Mouse (Mus musculus) ovary, postnatal 36 days (tissue): Measurements from ENCODE around the gene Serinc5.
"Not testable (repeated sequence)": the region's sequence is repeated elsewhere in the genome, so short reads cannot be mapped to it uniquely, and the experiment has no call there.

Experiments
- DNase-seq: peaks from one replicate; pipeline ENCODE4 v3.0.0; 2022; ENCODE audit warnings: low spot score, mixed read lengths

Gene Serinc5

DNA sequence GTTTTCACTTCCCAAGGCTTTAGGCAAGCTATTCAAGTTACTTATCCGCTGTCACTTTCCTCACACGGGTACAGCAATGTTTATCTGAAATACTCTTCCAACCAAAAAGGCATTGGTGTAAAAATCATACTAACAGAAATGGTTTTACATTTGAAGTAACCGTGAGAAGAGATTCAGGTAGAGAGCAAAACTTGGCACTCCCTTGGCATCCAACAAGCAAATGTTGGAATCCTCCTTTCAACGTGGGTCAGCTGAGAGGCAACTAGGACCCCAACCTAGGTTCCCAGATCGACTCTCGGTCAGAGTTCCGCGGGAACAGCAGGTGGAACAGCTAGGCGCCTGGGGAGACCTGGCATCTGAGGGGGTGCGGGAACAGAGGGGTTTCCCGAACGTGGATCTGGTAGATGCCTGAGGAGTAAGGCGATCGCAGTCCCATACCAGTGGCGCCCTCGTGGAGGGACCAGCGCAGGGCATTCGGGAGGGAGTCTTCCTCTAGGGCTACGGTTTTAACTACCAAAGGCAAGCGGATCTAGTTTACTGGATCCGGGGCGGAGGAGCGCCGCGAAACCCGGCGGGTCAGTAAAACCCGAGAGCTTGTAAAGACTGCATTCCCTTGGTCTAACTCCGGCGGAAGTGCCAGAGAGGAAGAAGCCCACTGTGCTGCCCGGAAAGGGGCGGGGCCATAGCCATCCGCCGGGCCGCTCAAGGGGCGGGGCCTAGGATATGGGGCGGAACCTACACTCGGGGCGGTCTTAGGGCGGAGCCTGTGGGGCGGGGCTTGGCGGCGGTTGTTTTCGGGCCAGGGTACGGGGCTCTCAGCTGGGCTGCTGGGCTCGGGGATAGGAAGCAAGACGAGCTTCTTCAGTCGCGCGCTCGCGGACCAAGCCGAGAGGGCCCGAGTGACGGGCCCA lies at the start of gene Serinc5:
Gene Serinc5, plus strand, starts transcription at position 781 of the 911 bp plus-strand sequence.
- peak; percentile 99 for DNase-seq

DNA sequence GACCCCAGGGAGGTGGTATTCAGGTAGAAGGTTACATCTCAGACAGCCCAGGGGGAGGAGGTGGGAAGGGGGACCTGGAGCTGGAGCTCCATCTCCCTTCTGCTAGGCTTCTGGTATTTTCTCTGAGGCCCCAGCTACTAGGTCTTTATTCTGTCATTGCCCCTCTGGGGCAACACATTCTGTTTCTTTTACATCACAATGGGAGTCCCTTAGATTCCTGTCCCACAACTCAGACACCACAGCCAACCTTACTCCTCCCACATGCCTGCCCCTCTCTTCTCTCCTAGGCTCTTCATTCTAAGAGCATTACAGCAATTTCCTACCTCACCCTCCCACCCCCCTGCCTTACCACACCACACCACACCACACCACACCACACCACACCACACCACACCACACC lies 34.8 kb upstream of the Serinc5 start, which contains the start of gene Spz1:
Gene Spz1, minus strand, starts transcription at position 101 of the 400 bp plus-strand sequence.
- DNase-seq = no peak

DNA sequence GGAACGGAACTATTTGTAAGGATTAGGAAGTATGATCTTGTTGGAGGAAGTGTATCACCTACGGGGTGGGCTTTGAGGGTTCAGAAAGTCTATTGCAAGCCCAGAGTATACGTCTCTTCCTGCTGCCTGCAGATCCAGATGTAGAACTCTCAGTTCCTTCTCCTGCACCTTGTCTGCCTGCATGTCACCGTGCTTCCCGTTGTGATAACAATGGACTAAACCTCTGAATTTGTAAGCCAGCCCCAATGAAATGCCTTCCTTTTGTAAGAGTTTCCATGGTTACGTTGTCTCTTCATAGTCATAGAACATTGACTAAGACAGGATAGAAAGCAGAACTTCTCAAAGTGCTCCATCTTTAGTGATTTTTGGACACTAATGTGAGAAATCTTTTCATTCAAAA lies 34.2 kb upstream of the Serinc5 start:
- no peak for DNase-seq

GRCm38 (mm10) chr13:92578210-92578609 lies 32.7 kb upstream of the Serinc5 start:
- no peak for DNase-seq

DNA sequence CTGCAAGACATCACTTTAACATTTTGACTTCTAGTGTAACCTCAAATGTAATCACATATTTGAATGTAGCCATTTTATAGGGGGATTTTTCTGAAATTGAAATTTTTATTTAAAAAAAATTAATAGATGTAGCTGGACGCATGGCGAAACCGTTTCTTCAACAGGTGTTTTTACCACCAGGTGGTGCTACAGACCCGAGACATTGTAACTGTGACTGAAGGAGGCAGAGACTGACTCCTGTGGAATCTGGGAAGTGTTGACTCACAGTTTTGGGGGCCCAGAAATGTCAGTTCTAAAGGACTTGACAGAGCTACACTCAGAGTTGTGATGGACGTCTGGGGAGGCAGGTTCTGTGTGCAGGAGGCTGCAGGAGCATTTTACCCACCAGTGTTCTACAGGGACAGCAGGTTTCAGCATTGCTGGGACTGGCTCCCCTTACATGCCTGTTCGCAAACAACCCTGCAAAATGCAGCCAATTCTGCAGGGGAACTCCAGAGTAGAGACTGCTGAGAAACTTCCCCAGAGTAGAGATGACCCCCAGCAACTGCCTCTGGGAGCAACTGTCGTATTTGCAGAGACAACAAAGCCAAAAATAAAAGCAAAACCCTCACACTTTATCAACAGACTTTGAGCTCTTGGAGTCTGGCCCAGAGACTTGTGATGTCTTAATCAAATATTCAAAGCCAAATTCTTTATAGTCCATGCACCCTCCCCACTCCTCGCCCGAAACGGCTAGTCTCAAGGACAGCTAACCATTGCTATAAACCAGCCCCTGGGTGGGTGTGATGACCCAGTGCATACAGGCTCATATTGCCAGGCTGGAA lies 30.5 kb upstream of the Serinc5 start:
- peak; percentile 54 for DNase-seq

- no peak for DNase-seq
These were observed 26.7 kb upstream of the Serinc5 start for GRCm38 (mm10) chr13:92584094-92584717.

DNA sequence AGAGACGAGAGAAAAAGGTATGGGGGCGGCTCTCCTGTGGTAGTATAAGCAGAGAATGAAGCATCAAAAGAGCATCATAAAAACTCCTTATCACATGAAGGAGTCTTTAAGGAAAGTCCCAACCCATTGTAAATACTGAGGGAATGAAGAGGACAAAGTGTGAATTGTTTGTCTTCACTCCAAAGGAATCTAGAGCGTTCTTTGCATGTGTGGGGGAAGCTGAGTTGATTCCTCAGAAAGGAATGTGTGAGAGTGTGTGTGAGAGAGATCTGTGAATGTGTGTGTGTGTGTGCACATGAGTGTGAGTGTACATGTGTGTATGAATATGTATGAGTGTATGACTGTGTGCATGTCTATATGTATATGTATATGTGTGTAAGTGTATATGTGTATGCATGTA lies 22.2 kb upstream of the Serinc5 start:
- no peak for DNase-seq

DNA sequence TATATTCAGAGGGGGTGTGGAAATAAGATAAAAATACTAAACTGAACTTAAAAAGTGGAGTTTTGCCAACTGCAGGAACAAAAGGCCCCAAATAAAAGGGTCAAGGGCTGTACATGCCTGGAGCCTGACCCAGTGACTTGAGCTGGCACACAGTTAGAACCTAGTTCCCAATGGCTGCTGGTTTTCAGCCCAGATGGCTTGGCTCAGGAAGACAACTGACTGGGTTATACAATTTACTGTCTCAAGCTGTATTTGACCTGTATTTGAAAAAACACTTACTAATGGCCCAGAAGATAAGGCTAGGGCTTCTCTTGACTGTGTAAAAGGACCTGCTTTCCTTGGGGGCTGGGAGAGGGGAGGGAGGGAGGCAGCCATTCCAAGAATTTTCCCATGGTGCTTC lies 21.6 kb upstream of the Serinc5 start:
- no peak for DNase-seq

DNA sequence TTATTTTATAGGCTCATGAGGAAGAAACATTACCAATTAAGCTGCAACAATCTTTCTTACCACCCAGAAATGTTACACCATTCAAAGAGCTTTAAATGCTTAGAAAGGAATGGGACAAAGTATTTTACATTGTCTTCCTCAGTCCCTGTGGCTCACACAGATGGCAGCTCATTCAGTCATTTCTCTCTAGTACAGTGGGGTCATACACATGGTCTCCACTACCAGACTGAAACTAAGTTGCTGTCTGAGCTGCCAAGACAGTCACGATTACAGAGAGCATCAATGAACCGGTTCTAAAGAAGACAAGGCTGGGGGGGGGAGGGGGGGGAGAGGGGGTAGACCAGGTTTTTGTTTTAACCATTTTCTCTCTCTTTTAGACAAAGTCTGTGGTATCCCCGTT lies 19.7 kb upstream of the Serinc5 start:
- no peak for DNase-seq

DNA sequence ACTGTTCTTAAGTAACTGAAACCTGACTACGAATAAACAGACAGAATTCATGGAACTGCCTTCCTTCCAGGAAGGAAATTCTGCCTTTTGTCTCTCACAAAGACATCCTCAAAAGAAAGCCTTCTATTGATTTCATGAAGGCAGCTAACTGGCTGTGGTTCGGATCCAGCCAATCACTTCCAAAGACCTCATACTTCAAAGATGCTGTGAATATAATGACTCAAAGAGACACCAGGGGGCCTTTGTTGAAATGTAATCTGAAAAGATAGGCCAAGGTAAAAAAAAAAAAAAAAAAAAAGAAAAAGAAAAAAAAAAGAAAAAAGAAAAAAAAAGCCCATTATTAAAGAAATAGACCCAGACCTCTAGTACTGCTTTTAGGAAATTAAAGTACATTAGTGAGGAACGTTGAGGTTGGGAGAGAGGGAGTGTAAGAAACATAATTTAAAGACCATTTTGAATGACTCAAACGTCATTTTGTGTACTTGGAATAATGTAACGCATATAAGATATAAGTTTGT lies 18.6 kb upstream of the Serinc5 start:
- DNase-seq = no peak

GRCm38 (mm10) chr13:92592786-92593635 lies 17.9 kb upstream of the Serinc5 start:
- DNase-seq = peak; percentile 30

- no peak for DNase-seq
These were observed 17.0 kb upstream of the Serinc5 start for GRCm38 (mm10) chr13:92593731-92594396.

GRCm38 (mm10) chr13:92594481-92594880 lies 16.4 kb upstream of the Serinc5 start:
- no peak for DNase-seq

DNA sequence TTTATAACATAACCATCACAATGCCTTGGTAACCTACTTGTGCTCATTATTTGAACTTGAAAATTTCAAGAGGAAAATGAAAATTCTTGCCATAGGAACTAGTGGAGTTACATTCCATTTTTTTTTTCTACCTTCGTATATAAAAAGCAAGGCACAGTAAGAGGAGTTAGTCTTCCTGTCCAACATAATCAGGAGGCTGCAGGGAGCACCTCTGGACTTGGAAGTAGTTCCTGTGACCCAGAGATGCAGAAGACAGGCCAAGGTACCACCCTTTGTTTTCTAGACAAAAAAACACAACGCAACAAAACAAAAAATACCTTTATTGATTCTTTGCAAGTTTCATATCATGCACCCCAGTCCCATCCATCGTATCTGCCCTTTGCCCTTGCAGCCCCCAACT lies 16.0 kb upstream of the Serinc5 start:
- no peak for DNase-seq

GRCm38 (mm10) chr13:92595424-92595823 lies 15.5 kb upstream of the Serinc5 start:
- peak; percentile 36 for DNase-seq

- DNase-seq = not testable (repeated sequence)
These were observed 5.6 kb upstream of the Serinc5 start for GRCm38 (mm10) chr13:92605306-92605705.

DNA sequence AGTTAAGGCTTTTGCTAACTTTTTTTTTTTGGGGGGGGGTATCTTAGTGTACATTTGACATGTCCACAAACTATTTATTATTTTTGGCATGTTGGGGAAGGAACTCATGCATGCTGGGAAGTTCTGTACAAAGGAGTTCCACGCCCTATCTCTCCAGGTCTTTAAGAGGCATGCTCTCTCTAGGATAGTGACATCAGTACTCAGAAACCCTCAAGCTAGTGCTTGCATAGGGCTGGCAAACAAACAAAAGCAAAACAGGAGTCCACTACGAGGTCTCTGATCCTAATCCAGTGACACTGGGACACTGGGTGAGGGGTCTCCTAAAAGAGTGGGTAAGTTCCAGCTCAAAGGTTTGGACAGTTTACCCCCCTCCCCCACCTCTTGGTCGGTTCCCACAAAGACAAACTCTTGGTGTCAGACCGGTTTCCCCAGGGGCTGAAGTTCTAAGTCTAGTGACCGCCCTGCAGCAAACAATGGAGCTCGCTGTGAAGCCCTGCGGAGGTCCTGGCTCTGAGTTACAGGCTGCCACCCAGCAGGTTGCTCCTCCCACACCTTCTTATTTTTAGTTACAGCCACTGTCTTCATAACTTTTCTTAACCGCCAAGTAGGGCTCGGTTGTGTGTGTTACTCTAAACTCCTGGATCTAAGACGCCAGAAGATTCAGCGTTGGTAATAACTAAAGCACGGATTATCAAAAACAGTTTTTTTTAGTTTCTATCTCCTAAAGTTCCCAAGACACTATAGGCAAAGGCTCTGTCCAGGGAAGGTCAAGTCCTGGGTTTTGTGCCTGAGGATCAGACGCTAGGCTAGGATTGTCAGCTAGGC lies 1.2 kb upstream of the Serinc5 start:
- DNase-seq = peak; percentile 45

- no peak for DNase-seq
These were observed 428 bp downstream of the Serinc5 start for GRCm38 (mm10) chr13:92611254-92611784.

DNA sequence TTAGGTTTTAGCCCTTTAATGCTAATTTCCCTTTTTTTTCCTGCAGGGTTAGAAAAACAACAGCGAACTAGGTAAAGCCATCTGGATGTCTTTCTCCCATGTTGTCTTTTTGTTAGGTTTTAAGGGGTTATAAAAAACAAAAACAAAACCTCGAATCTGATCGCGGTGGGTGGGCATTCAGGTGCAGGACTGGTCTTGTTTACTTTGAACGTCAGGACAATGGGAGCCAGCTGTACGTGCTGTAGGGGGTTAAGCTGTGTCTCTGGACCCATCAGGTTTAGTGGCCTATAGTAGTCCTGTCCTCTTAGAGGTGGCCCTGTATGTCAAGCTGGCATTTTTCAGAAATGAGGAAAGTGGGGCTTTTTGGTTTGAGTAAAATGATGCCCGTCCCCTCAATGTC lies 1.0 kb downstream of the Serinc5 start:
- no peak for DNase-seq
